Mouse (Mus musculus): ENCODE results near the gene Nanos2.

Gene Nanos2

DNA sequence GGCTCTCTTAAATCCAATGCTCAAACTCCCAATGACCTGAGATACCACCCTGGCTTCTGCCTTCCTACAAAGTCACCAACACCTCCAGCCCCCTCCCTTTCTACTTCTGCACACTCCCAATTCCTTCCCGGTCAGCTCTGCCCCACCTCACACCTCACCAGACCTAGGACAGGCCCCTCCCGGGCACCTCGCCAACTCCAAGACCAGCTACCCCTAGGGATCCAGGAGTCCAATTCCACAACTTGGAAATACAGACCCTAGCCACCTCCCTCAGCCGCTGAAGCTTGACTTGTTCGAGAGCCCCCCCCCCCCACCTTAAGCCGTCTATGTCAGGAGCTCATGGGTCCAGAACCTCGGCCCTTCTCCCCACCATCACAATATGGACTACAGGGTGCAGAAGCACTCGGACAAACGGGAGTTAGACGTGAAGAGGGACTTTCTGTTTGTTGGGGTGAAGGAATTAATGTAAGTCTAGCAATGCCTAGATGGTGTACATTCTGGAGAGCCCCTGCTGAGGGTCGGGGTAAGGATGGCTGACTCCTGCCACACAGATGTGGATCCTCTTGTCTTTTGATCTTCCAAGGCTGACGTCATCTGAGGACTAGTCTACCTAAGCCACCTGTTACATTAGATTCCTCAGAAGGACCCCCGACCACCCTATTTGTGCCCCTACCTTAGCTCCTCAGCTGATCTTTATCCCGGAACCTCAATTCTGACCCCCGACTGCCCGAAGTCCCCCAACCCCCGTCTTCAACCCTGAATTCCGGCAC is 35.2 kb downstream of the Nanos2 start:
- no peak for DNase-seq

DNA sequence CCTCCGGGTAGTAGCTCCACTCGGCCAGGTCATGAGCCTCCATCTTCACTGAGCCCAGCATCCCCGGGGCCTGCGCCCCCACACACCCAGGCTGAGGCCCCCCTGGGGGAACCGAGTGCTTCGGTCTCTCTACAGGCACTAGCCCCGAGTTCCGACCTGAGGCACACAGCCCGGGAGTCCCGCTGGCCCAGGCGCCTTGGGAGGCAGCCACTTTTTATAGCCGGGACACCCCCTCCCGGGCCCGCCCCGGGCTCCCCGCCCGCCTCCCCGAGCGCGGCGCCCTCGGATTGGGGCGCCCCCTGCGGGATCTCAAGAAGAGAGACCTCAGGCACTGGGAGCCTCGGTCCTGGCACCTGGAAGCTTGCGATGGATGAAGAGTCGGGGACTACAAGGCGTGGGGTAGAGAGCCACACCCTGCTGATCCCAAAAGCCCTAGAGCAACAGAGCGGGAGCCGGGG is 36.2 kb downstream of the Nanos2 start, which contains the start of gene Foxa3:
Gene Foxa3, minus strand, starts transcription at position 182 of the 458 bp plus-strand sequence.
- peak; percentile 52 for DNase-seq

DNA sequence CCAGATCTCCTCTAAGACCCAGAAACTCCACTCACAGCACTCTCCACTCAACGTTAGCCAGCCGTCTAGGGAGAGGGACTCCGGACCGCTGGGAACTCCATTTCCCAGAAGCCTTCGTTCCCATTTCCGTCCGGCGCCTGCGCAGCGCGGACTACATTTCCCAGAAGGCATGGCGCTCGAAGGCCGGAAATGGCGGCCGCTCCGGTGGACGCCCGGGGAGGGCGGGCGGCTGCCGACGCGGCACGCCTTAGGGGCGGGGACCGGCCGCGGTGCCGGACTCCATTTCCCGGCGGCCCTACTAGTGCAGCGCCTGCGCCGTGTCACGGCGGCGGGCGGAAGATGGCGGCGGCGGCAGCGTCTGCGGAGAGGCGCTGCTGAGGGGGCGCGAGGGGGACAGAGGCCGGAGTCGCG is 36.9 kb downstream of the Nanos2 start, which contains the start of gene Sympk:
Gene Sympk, plus strand, starts transcription at position 282 of the 411 bp plus-strand sequence.
- peak; percentile 93 for DNase-seq

DNA sequence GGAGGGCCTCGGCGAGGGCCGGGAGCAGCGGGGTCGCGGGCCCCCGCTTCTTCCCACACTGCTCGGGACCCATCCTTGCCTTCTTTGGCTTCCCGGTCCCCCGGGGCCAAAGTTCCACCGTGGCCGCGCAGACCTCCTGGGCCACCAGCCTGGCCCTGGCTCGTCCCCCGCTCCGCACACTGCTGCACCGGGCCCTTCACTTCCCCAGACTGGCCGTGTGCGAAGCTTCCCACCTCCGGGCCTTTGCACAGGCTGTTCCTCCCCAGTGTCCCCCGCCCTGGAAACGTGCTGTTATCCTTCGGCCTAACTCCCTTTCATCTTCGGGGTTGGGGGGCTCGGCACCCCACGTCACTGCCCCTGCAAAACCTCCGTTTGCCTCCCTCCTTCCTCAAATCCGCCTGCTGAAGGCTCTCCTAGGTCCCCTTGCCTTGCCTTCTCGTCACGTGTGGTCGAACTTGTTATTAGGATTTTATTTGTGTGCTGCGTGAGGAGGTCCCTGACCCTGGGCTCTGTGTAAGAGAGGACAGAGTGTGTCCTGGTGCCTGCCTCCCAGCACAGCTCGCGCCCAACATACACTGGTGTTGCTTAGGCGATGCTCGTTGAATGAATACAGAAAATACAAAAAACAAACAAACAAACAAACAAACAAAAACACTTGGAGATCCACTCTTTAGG is 37.5 kb downstream of the Nanos2 start:
- DNase-seq: no peak

DNA sequence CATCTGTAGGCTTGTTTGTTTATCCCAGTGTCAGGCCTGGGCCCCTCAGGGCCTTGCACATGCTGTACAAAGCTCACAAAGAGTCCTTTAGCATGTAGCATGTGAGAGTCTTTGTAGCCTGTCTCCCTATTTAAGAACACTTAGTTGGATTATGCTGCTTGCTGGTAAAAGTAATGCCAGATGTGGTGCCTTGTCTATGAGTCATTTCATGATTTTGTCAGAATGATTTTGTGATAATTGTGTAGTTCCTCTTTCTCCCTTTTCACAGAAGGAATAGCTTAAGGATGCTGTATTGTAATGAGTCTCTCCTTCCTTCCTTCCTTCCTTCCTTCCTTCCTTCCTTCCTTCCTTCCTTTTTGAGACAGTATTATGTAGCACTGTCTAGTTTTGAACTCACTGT is 40.9 kb downstream of the Nanos2 start:
- no peak for DNase-seq

DNA sequence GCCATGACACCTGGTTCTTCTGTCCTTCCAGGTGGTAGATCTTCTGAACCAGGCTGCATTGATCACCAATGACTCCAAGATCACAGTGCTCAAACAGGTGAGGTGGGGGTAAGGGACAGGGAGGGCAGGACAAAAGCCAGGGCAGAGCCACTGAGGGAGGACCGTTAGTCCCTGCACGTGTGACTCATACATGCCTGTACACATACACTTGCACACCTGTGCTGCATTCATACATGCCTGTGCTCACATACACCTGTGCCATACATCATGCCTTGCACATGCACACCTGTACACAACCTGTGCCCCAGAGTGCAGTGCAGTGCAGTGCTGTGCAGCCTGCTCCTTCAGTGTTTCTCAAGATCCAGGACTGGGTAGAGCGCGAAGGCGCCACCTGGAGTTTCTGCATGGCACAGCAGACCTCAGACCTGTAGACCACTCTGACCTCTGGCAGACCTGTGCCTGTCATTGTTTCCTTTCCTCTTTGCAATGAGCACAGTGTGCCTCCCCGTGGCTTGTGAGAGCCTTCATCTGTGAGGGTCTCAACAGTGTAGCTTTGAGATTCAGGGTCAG is 42.0 kb downstream of the Nanos2 start:
- DNase-seq: peak; percentile 64

DNA sequence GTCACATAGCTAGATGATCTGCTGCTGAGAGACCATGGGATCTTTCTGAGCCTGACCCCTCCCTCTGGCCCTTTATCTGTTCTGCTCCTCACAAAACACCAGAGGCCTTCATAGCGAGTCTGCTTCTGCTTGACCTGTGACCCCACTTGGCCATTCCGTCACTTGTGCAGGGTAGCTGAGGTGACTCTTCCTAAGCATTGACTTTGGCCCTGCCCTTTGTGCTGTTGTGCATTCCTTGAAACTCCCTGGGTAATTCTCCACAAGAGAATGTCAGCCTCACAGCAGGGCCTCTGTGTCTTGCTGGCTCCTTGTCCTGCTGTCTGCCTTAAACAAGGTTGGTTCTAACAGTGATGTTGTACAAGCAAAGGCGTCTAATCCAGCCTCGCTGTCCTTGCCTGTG is 44.4 kb downstream of the Nanos2 start:
- peak; percentile 18 for DNase-seq
